Mouse (Mus musculus) lung, adult 2 months (tissue): Measurements from ENCODE around the gene Faiml.

ENCODE experiments used
- CTCF ChIP-seq: fragments of 200-500 bp; IDR thresholded peaks from 2 replicates; pipeline ENCODE4 v1.5.1; 2011; ENCODE audit warnings: mild to moderate bottlenecking, low read length, control low read depth; ENCODE audit not compliant: insufficient read depth
- POLR2A ChIP-seq: fragments of 200-500 bp; IDR thresholded peaks from 2 replicates; pipeline ENCODE4 v1.6.1; 2011; ENCODE audit warnings: low read depth, mild to moderate bottlenecking, control low read depth, low read length, borderline replicate concordance; ENCODE audit errors: extremely low read depth

GRCm38 (mm10) chr9:99253861-99254260 is 16.8 kb upstream of the Faiml start:
- no peak for TF ChIP-seq CTCF
- TF ChIP-seq POLR2A, result no peak
